Mouse (Mus musculus) ES-E14 (cell line): Measurements from ENCODE around the gene Pip5kl1.

Experiments used
- CHD2 ChIP-seq: IDR thresholded peaks from 2 replicates; pipeline ENCODE4 v1.6.1; 2014; ENCODE audit warnings: mild to moderate bottlenecking, low read depth, low read length, inconsistent platforms
- HCFC1 ChIP-seq: IDR thresholded peaks from 2 replicates; pipeline ENCODE4 v1.6.1; 2012; ENCODE audit warnings: low read length, inconsistent platforms, borderline replicate concordance; ENCODE audit not compliant: insufficient read depth
- MAFK ChIP-seq: IDR thresholded peaks from 2 replicates; pipeline ENCODE4 v1.6.1; 2014; ENCODE audit warnings: mild to moderate bottlenecking, low read depth, low read length, inconsistent platforms; ENCODE audit not compliant: insufficient read depth
- ZC3H11A ChIP-seq: IDR thresholded peaks from 2 replicates; pipeline ENCODE4 v1.6.1; 2012; ENCODE audit warnings: low read depth, mild to moderate bottlenecking, inconsistent platforms, low read length, borderline replicate concordance

- TF ChIP-seq HCFC1 (no peak), CHD2 (no peak), ZC3H11A (no peak), MAFK (no peak)
These were observed 37.2 kb upstream of the Pip5kl1 start for GRCm38 (mm10) chr2:32537360-32537905.
